Mouse (Mus musculus) heart, embryonic 12.5 days (tissue): ENCODE data around the gene Arhgap4. TPM values are rescaled to one million over a fixed set of nuclear protein-coding genes. Genes with fewer than 3 reads are reported as not detected.

ENCODE experiments used
- ATAC-seq: fragments of 200-750 bp; cut with Nextera tagmentation; 2 replicates; pipeline ENCODE4 v1.8.0; 2017; ENCODE audit warnings: moderate TSS enrichment, moderate library complexity; ENCODE audit not compliant: insufficient number of reproducible peaks, low FRiP score
- H3K27ac ChIP-seq: fragments of 300-500 bp; sonication (generic); 2 replicates; pipeline ENCODE4 v1.5.1; 2016; ENCODE audit warnings: mild to moderate bottlenecking, moderate library complexity; ENCODE audit not compliant: poor library complexity, severe bottlenecking
- H3K27me3 ChIP-seq: fragments of 300-500 bp; sonication (generic); replicated peaks from 2 replicates; pipeline ENCODE4 v1.6.1; 2016; ENCODE audit warnings: mild to moderate bottlenecking, moderate library complexity
- H3K36me3 ChIP-seq: fragments of 300-500 bp; sonication (generic); 2 replicates; pipeline ENCODE4 v1.6.1; 2016; ENCODE audit warnings: mild to moderate bottlenecking, moderate library complexity
- H3K4me1 ChIP-seq: fragments of 300-500 bp; sonication (generic); replicated peaks from 2 replicates; pipeline ENCODE4 v1.6.1; 2016; ENCODE audit warnings: mild to moderate bottlenecking
- H3K4me2 ChIP-seq: fragments of 300-500 bp; sonication (generic); 2 replicates; pipeline ENCODE4 v1.6.1; 2016; ENCODE audit warnings: mild to moderate bottlenecking, moderate library complexity
- H3K4me3 ChIP-seq: fragments of 300-500 bp; sonication (generic); 2 replicates; pipeline ENCODE4 v1.5.1; 2016; ENCODE audit warnings: mild to moderate bottlenecking
- H3K9ac ChIP-seq: fragments of 300-500 bp; sonication (generic); 2 replicates; pipeline ENCODE4 v1.6.1; 2016; ENCODE audit warnings: mild to moderate bottlenecking, moderate library complexity
- H3K9me3 ChIP-seq: fragments of 300-500 bp; sonication (generic); replicated peaks from 2 replicates; pipeline ENCODE4 v1.6.1; 2016; ENCODE audit warnings: mild to moderate bottlenecking, moderate library complexity
- WGBS: fragments of 180-500 bp; shearing (Covaris S2); methylation state at CpG from one replicate; pipeline ENCODE4 v1.1.7; 2016; 5-methylcytosine and 5-hydroxymethylcytosine counted together
- polyA plus RNA-seq: library from polyadenylated mRNA; unstranded; fragments of >200 nt; fragmentation: Nextera tagmentation; extraction: Ambion mirVana; gene quantifications from 2 replicates; pipeline ENCODE4 v1.2.1, GENCODE M21; 2016

The Arhgap4 gene
- polyA plus RNA-seq, 1 experiment from 2014 or later, result 1.4 TPM

DNA sequence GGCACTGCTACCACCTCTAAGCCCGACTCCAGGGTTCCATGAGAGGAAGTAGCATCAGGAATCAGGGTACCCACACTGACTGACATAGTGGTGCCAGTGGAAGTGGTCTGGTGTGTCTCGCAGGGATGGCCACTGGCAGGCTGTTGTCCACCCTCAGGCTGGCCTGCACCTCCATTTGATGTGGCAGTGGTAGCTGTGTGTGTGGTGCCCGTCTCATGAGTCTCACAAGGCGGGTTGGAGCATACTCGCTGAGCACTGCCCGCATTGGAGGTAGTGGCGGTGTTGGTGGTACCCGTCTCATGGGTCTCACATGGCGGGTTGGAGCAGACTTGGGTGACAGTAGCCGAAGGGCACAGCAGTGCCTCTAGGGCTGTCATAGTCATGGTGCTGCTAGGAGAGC lies 27.7 kb upstream of the Arhgap4 start:
- 0 out of 2 replicates have a peak, but pooled peaks cover 4% of the 10 kb centered on the region for H3K9me3 ChIP-seq
- H3K9ac ChIP-seq, result no peak overlapping the region
- no peaks in the 10 kb centered on the region for H3K27me3 ChIP-seq
- no peak for ATAC-seq
- no peak overlapping the region for H3K4me2 ChIP-seq
- H3K27ac ChIP-seq, result no peak overlapping the region
- 92% methylated on average over 10 of the region's 10 CpGs for WGBS
- H3K36me3 ChIP-seq, result peaks cover 95% of the 10 kb centered on the region
- H3K4me3 ChIP-seq, result no peak overlapping the region
- no peaks in the 10 kb centered on the region for H3K4me1 ChIP-seq

DNA sequence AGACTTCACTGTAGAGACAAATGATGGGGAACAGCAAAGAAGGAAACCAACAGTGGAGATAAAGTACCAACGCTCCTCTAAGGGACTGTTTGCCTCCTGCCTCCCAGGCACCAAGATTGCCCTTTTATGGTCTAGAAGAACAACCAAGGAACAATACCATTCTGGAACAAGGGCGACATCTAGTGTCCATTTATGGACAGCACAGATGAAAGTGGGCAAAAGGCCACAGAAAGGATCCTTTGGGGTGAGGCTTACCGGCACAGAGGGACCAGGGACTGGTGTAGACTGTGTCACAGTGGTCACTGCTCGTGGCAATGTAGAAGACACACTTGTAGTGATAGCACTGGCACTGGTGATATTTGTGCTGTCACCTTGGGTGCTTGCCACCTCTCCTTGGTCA lies 27.0 kb upstream of the Arhgap4 start:
- Histone ChIP-seq H3K9me3 (0 out of 2 replicates have a peak, but pooled peaks cover 4% of the 10 kb centered on the region), H3K4me1 (no peaks in the 10 kb centered on the region), H3K9ac (no peak overlapping the region), H3K4me3 (no peak overlapping the region), H3K4me2 (no peak overlapping the region), H3K27me3 (no peaks in the 10 kb centered on the region), H3K27ac (no peak overlapping the region), H3K36me3 (peaks cover 96% of the 10 kb centered on the region)
- WGBS, result 31% methylated on average over 4 of the region's 4 CpGs
- ATAC-seq, result 0 out of 2 replicates have a peak, but pooled peaks have one; percentile 33

DNA sequence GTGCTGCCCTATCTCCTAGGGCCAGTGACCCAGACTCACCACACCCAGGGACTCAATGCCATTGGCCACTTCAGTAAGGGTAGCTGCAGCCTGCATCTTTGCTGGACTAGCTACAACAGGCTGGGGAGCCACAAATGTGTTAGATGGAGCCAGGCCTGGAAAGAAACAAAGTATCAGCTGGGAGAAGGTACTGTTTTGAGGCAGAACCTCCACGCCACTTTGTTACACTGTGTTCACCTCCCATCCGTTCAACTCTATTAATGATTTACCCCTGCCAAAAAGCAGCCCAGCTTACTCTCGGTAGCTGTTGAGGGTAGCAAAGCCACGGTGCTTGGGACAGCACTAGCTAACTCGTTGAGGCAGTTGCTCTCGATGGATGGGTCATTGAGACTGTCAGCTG lies 25.2 kb upstream of the Arhgap4 start:
- H3K27me3 ChIP-seq, result no peaks in the 10 kb centered on the region
- peaks cover 92% of the 10 kb centered on the region for H3K36me3 ChIP-seq
- H3K9me3 ChIP-seq, result 0 out of 2 replicates have a peak, but pooled peaks cover 4% of the 10 kb centered on the region
- 83% methylated on average over 6 of the region's 6 CpGs for WGBS
- ATAC-seq, result no peak
- no peak overlapping the region for H3K4me2 ChIP-seq
- H3K4me1 ChIP-seq, result 0 out of 2 replicates have a peak, but pooled peaks cover 4% of the 10 kb centered on the region
- H3K9ac ChIP-seq, result no peak overlapping the region
- no peak overlapping the region for H3K4me3 ChIP-seq
- H3K27ac ChIP-seq, result no peak overlapping the region

DNA sequence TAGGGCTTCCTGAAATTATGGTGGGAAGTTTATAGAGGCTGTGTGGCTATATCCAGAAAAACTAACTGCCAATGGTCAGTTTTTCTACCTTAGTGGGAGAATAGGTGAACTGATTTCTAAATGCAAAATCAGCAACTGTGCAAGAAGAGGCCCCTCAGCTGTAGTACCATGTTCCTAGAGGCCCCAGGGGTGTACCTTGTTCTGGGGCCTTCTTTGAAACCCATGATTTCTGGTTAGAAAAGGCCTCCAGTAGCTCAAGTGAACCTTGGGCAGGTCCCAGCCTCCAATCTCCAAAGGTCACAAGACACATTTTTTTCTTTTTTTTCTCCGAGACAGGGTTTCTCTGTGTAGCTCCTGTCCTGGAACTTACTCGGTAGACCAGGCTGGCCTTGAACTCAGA lies 20.6 kb upstream of the Arhgap4 start:
- Histone ChIP-seq H3K9ac (no peak overlapping the region), H3K27ac (no peak overlapping the region), H3K36me3 (peaks cover 56% of the 10 kb centered on the region), H3K4me1 (0 out of 2 replicates have a peak, but pooled peaks cover 11% of the 10 kb centered on the region), H3K27me3 (no peaks in the 10 kb centered on the region), H3K9me3 (no peaks in the 10 kb centered on the region), H3K4me3 (no peak overlapping the region), H3K4me2 (no peak overlapping the region)
- ATAC-seq, result no peak
- 77% methylated on average over 2 of the region's 2 CpGs for WGBS

DNA sequence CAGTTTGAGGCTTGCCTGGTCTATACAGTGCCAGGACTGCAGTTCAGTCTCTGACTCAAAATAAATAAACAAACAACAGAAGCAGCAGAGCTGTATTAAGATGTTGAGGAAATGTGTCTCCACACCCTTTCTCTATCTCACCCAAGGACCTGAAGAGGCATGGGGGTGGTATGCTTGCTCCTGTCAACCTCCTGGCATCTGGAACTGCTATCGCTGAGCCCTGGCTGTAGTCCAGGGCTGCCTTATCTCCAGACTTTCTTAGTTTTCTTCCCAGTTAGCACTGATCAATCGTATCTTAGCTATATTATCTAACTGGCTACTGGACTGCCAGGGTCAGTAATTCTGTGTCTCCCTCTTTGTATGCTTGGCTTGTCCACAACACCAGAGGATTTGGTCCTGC lies 20.2 kb upstream of the Arhgap4 start:
- Histone ChIP-seq H3K9me3 (no peaks in the 10 kb centered on the region), H3K27me3 (no peaks in the 10 kb centered on the region), H3K4me2 (no peak overlapping the region), H3K9ac (no peak overlapping the region), H3K27ac (no peak overlapping the region), H3K4me1 (0 out of 2 replicates have a peak, but pooled peaks cover 11% of the 10 kb centered on the region), H3K36me3 (peaks cover 52% of the 10 kb centered on the region), H3K4me3 (no peak overlapping the region)
- 27% methylated on average over 2 of the region's 2 CpGs for WGBS
- ATAC-seq, result no peak

DNA sequence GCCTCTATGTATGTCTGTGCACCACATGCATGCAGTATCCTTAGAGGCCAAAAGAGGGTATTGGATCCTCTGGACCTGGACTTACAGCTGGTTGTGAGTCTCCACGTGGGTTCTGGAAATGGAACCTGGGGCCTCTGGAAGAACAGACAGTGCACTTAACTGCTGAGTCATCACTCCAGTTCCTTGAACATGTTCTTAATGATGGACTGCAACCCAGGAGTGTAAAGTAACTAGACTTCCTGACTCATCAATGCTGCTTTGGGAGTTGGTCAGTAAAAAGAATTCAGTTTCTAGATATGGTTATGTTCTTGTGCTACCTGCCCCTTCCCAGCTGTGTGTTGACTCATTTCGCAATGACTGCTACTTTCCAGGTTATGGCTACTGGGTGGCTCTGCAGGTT lies 10.2 kb upstream of the Arhgap4 start:
- no peak overlapping the region for H3K9ac ChIP-seq
- no peaks in the 10 kb centered on the region for H3K4me1 ChIP-seq
- H3K4me2 ChIP-seq, result no peak overlapping the region
- no peaks in the 10 kb centered on the region for H3K27me3 ChIP-seq
- no peak overlapping the region for H3K4me3 ChIP-seq
- 0 out of 2 replicates have a peak, but pooled peaks cover 8% of the 10 kb centered on the region for H3K36me3 ChIP-seq
- no peak for ATAC-seq
- no peaks in the 10 kb centered on the region for H3K9me3 ChIP-seq
- 67% methylated on average over 2 of the region's 2 CpGs for WGBS
- H3K27ac ChIP-seq, result no peak overlapping the region

DNA sequence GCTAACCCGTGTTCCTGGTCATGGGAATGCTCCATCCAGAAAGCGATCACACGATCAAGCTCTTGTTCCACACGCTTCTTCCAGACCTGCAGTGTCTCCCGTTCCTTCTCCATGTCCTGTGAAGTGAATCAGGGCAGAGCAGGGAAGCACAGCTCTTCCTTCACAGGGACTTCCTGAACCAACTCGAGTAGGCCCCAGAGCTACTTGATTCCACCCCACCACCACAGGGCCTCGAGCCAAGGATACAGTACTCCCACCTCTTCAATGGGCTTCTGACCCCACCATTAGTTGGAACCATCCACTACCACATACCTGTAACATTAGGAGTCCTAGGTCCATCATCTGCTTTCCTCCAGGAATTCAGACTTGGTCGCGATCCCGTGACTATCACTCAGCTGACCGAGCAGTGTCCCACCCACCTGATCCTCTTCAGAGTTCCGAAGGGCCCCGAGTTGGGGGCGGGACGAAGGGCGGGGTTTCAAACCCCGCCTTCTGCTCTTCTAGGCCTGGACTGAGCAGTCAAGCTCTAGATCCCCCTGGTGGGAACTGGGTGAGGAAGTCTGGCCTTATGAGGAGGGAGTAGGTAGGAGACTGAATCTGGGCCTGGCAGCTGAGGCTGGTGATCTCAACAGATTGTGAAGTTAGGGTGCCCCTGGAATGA lies 8.9 kb upstream of the Arhgap4 start, which contains the start of gene Renbp:
Gene Renbp, minus strand, starts transcription at position 449 of the 661 bp plus-strand sequence.
- Histone ChIP-seq H3K4me2 (peak within 1 kb of the TSS; percentile 65), H3K4me3 (peak within 1 kb of the TSS; percentile 50), H3K27ac (no peak within 1 kb of the TSS), H3K27me3 (no peaks in the 10 kb centered on the region), H3K4me1 (no peaks in the 10 kb centered on the region), H3K9me3 (no peaks in the 10 kb centered on the region), H3K36me3 (peaks cover 16% of the 10 kb centered on the region; the same call in 1 of the 2 replicates), H3K9ac (peak within 1 kb of the TSS; percentile 51)
- 30% methylated on average over 17 of the region's 17 CpGs for whole genome bisulfite sequencing
- ATAC-seq, result peak; percentile 95

DNA sequence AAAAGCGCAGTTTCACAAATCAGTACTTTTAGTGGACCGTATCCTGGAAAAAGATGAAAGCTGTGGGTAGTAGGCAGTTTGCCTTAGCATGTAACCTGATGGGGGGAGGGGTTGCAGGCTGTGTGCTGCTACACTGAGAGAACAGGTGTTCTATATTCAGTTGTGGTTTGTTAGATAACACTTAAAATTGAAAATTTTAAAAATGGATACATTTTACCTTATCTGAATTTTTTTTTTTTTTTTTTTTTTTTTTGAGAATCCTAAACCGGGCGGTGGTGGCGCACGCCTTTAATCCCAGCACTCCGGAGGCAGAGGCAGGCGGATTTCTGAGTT lies 846 bp upstream of the Arhgap4 start:
- no peaks in the 10 kb centered on the region for H3K4me1 ChIP-seq
- WGBS, result 69% methylated on average over 8 of the region's 8 CpGs
- H3K4me2 ChIP-seq, result peak overlapping the region; percentile 76
- peak overlapping the region; percentile 45; the same call in 1 of the 2 replicates for H3K27ac ChIP-seq
- no peaks in the 10 kb centered on the region for H3K9me3 ChIP-seq
- peaks cover 32% of the 10 kb centered on the region for H3K36me3 ChIP-seq
- peak overlapping the region; percentile 67; the same call in 1 of the 2 replicates for H3K9ac ChIP-seq
- H3K27me3 ChIP-seq, result no peaks in the 10 kb centered on the region
- H3K4me3 ChIP-seq, result peak overlapping the region; percentile 63
- ATAC-seq, result no peak

DNA sequence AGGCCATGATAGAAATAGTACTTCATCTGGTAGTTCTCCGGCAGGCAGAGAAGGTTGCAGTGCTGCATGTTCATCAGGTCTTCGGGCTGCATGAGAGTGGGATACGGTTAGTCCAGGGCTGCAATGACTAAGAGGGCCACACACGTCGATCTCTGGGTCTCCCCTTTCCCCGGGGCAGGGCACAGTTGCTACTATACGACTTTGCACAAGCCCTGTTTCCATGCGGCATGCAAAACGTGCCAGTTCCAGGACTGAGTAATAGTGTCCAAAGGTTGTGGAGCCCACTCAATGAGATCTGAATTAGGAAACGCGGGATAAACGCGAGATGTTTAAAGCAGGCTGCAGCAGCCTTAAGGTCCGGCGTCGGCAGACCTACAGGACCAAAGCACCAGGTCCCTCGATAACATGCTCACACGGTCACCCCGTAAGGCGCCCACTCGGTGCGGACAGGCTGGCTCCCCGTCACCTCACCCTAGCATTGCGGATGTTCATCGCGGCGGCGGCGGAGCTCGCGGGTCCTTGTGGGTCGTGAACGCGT lies 316 bp downstream of the Arhgap4 start:
- peak overlapping the region; percentile 84 for H3K27ac ChIP-seq
- no peaks in the 10 kb centered on the region for H3K27me3 ChIP-seq
- H3K9ac ChIP-seq, result peak overlapping the region; percentile 78
- peak overlapping the region; percentile 63 for H3K4me3 ChIP-seq
- H3K36me3 ChIP-seq, result peaks cover 34% of the 10 kb centered on the region
- ATAC-seq, result peak; percentile 17; the same call in 1 of the 2 replicates
- H3K9me3 ChIP-seq, result no peaks in the 10 kb centered on the region
- H3K4me1 ChIP-seq, result no peaks in the 10 kb centered on the region
- H3K4me2 ChIP-seq, result peak overlapping the region; percentile 76
- whole genome bisulfite sequencing, result 15% methylated on average over 34 of the region's 34 CpGs

DNA sequence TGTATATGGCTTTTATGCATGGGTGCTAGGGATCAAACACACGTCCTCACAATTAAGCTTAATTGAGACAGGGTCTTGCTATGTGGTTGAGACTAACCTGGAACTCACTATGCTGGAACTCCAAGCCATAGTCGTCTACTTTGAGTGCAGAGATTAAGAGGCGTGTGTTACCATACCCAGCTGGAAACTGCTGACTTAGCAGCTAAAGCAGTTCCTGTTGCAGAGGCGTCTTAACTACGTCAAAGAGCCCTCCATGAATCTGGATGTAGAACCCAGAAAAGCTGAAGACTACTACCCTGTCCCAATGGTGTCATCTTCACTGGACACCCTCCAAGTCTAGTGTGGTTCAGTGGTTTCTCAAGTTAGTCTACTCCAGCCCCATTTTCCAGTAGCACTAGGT lies 3.0 kb downstream of the Arhgap4 start:
- no peak for ATAC-seq
- H3K9ac ChIP-seq, result no peak overlapping the region

DNA sequence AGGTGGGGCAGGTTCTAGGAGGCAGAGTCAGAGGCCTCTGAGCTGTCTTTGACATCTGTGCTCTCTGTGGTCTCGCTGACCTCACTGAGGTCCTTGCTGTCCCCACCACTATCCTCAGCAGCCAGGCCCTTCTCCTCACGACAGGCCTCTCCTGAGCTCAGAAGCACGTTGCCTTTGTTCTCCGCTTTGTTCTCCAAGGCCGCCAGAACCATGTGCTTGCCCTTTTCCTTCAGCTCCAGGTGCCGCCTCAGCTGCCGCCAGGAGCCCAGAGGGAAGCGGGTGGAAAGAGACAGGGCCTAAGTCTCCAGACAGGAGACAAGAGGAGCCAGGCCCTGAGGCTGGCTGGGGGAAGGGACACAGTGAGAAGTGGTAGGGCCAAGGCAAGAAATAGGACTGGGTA lies 4.7 kb downstream of the Arhgap4 start:
- no peak for ATAC-seq
- WGBS, result 84% methylated on average over 8 of the region's 8 CpGs
- no peaks in the 10 kb centered on the region for H3K9me3 ChIP-seq
- no peaks in the 10 kb centered on the region for H3K4me1 ChIP-seq
- H3K9ac ChIP-seq, result no peak overlapping the region
- peaks cover 27% of the 10 kb centered on the region for H3K36me3 ChIP-seq
- H3K27ac ChIP-seq, result no peak overlapping the region
- H3K27me3 ChIP-seq, result no peaks in the 10 kb centered on the region
- no peak overlapping the region for H3K4me3 ChIP-seq
- no peak overlapping the region for H3K4me2 ChIP-seq

More for the DNA sequence above, 3.0 kb downstream of the Arhgap4 start:
- 82% methylated on average over 5 of the region's 5 CpGs for WGBS
- Histone ChIP-seq H3K27ac (no peak overlapping the region), H3K4me2 (no peak overlapping the region), H3K9me3 (no peaks in the 10 kb centered on the region), H3K4me1 (no peaks in the 10 kb centered on the region), H3K4me3 (no peak overlapping the region), H3K36me3 (peaks cover 27% of the 10 kb centered on the region), H3K27me3 (no peaks in the 10 kb centered on the region)
